Mouse (Mus musculus) cerebellum, adult 9-10 months (tissue): ENCODE measurements around the gene Ntrk3.

Source experiments
- DNase-seq: peaks from one replicate; pipeline ENCODE4 v3.0.0; 2022

Gene Ntrk3

DNA sequence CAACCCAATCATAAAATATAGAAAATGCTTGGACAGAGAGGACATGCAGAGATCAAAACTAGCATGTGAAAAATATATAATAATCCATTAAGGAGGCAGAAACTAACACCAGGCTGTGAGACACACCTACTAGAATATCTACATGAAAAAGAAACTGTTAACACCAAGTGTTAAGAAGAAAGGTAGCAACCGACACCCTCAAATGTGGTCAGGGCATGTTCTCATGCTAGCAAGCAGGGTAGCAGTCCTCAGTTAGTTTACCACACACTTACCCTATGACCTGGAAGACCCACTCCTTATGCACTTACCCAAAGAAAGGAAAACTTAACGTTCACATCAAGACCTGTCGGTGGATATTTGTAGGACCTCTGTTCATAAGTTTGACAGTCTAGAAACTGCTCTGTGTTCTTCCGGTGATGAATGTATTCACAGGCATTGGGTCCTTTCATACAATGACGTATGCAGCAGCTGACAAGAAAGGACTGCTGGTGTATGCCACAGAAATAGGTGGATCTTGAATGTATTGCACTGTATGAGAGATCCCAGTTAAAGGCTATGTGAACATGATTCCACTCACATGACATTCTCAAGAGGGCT, at the start of gene Ntrk3:
Ntrk3 (minus strand) TSS at position 399 of the 597 bp plus-strand sequence.
- DNase-seq = no peak

DNA sequence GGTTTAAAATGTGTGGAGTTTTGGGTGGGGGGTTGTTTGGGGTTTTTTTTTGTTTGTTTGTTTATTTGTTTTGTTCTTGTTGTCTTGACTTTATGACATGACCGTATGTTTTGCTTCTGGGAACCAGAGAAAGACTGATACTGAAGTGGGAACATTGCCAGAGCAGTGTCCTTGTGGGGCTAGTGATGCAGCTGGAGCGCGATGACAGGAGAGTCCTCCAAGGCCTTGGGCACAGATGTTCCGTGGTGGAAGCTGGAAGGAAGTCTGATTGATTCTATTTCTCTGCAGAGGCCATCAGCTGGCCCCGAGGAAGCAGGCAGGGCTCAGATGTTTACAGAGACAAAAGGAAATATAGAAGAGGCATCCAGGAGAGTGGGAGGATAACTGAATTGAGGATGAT, 48.1 kb upstream of the Ntrk3 start:
- DNase-seq = no peak

DNA sequence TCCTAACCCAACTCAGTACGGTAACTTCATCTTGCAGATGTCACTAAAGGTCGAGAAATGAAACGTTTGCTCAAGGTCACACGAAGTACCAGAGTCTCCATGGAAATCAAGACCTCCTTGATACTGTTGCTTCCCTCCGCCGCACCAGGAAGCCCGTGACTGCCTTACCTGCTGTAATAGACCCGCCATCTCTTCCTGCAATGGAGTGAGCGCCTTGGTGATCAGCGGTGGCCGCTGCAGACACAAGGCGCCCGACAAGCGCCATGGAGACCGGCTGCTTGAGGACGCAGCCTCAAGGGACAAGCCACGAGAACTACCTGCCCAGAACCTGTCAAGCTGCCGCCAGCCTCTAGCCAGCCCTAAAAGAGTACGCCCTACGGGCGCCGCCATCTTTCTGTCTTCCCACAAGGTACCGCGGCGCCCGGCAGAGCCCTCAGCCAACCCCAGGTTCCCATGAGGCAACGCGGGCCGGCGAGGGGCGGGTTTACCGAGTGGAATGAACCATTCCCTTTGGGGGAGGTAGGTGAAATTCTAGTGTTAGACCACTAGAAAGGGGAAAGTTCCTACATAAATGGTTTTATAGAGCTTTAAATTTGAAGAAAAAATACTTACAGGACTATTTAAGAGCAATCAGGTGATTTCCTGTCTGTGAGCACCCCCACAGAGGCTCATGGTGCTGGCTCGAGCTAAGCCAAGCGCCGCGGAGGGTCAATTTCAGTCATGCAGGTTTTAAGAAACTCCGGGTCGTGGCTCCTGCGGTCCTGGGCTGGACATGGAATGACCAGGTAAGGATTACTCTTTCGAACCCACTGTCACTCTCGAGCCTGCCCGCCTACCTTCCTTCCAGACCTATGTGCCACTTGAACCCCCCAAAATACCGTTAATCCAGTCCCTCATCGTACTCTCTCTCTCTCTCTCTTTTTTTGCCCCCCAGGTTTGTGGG, 45.1 kb upstream of the Ntrk3 start, which contains the start of the genes Mrps11 and Mrpl46:
Mrps11 (plus strand) TSS at position 481 of the 943 bp plus-strand sequence.
Mrpl46 (minus strand) TSS at position 893 of the 943 bp plus-strand sequence.
- DNase-seq = peak; percentile 88

DNA sequence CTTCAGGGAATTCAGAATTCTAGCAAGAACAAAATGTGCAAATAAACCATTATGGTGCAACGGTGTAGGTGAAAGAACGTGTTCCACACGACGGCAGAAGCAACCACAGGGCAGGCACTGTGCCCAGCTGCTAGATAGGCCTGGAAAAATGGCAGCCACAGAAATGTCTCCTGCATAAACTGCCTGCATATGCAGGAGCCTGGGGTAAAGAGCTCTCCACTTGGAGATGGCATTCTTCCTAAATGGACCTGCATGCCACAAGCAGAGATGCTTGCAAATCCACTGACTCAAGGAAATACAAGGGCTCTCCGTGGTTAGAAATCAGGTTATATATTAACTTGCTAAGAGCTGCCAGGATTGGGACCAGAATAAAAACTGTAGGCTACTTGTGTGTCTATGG, 40.9 kb upstream of the Ntrk3 start:
- DNase-seq = no peak

DNA sequence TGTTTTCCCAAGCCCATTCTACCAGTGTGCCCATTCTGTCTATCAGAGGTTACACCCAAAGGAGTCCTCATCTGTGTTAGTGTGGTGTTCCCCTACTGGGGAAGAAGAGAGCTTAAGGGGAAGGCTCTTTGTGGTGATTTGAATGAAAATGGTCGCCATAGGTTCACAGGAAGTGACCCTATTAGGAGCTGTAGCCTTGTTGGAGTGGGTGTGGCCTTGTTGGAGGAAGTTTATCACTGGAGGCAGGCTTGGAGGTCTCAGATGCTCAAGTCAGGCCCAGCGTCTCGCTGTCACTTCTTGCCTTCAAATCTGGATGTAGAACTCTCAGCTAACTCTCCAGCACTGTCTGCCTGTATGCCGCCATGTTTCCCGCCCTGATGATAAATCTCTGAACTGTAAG, 33.1 kb upstream of the Ntrk3 start:
- DNase-seq = no peak

DNA sequence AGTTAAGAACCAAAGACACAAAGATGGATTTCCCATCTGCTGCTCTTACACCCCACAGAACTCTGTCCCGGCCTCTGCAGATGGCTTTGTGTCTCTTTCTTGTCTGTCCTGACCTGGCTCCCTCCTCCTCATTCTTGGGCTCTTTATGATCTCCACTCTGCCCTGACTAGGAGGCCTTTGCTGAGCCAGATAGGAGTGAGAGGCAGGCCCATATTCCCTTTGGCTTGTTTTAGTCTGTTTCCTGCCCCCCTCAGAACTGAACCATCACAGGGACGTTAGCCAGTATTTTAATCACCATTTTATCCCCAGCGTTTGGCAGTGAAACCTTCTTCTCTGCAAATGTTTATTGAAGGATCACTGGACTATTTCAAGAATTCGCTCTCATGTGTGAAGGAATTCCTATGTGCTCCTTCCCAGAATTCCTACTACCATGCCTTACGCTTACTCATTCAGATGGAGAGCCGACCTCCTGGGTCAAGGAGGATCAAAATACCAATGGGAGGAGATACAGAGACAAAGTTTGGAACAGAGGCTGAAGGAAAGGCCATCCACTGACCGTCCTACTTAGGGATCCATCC, 31.4 kb upstream of the Ntrk3 start:
- DNase-seq = no peak

DNA sequence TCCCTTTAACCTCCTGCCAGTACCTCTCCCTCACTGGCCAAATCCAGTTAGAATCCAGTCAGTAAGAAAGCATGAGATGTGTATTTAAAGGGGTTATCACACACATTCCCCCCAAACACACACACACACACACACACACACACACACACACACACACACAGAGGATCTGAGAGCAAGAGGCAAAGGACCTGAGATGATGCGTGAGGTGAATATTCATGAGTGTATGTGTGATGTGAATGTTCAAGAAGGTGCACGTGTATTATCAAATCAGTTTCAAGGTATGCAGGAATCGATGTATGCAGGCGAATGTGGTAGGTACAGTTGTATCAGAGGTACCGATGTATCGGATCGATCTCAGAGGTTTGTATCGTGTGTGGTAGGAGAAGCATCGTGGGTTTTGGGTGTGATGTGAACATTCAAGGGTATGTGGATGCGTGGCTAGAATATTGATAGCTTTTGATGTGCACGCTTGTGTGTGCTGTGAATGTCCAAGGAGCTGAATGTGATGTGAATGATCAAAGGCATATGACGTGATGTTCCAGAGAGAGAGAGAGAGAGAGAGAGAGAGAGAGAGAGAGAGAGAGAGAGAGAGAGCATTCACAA, 30.2 kb upstream of the Ntrk3 start:
- DNase-seq = no peak

DNA sequence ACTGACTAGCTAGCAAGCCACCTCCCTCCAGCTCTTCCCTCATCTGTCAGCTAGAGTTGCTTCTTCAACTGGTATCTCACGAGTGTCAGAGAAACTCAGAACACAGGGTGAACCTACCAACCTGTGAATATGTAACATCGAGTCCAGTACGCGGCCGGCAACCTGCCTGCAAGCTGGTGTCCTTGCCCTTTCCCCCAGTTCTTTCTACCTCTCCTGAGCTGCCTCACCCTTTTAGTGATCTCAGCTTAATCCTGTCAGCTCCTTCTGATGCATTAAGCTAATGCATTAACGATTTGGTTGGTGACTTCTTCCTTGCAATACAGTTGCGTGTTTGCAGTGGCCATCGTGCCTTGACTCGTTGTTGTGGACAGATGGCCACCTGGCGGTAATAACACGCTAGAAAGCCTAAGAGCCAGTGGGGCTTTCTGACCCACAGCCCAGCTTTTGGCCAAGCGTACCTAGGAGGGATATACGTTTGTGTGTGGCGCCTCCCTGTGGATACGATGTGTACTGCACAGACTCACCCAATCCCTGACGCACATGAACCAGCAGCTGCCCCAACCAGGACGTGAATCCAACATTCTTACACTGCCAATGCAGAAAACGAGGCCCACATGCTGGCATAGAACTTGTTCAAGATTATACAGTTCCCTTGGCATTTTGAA, 28.3 kb upstream of the Ntrk3 start:
- DNase-seq = peak; percentile 93

DNA sequence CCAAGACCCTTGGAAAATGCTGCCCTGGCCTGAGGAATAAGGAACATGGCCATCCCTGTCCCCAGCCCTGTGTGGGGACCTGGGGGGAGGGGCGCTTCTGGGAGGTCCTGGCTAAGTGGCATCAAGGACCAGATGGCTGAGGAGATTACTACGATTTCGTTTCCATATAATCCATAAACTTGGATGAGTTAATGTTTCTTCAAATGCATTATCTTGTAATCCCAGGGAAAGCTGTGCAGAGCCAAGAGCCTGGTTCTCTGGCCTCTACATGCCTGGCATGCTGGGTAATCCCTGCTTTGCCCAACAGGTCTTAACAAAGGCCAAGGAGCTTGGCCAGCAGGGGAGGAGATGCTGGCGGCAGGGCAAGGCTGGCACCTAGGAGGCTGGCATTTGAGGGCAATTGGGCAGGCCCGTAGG, 27.4 kb upstream of the Ntrk3 start:
- DNase-seq = peak; percentile 54

DNA sequence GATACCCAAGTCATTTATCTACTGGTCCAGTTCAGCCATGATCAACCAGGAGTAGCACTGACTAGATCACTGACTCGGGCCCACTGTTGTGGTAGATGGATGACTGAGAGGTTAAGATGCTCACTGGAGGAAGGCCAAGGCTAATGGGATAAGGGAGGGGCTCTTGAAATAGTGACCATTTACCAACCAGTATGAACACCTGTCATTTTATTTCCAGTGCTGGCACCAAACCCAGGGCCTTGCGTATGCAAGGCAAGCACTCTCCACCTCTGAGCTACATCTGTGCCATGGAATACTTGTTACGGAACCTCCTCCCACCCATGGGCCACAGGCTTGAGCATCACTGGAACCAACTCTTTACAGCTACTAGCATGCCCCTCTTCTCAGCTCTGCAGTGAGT, 26.0 kb upstream of the Ntrk3 start:
- no peak for DNase-seq

DNA sequence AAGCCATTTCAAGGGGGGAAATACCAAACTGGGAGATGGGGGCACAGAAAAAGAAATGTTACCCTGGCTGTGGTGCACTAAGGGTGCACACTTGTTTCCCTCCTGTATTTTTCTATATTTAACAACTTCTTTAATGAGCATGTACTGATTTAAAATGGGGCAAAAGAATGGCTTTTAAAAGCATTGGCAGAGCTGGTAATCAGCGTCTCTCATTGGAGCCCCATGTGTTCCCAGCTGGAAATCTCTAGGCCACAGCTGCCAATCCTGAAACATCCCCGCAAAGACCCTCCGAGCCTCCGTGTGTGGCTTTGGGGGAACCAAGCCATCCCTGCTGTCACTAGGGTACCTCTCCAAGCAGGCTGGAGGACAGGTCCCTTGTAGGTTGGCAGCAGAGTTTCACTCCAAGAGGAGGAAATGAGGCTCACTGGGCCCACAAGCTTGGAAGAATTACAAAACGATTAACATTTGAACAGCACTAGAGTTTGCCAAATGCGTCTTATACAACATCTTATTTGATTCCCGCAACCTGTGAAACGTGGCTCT, 16.7 kb upstream of the Ntrk3 start:
- DNase-seq = no peak

DNA sequence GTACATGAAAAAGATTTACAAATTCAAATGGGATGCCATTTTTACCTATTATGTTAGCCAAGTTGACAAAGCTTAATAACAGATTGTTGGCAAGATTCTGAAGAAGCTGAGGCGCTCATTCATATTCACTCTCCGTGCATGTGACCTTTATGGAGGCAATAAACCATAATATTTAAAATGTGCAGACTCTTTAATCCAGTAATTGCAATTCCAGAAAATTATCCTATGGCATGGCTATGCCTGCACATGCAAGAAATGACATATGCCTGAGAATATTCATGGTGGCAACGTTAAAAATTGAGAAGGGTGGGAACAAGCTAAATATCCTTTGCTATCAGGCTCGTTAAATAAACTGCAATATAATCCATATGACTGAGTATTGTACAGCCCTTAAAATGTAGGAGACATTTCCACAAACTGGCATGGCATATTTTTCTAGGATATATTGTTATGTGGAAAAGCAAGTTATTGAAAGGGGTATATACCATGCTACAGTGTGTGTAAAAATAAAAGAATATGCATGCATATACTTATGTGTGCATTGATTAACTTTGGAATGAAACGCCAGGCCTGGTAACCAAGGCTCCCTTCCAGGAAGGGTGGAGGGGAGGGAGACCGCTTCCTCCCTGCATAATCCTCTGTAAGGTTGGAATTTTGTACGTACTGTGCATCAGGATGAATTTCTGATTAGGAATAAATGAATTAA, 16.1 kb upstream of the Ntrk3 start:
- no peak for DNase-seq

DNA sequence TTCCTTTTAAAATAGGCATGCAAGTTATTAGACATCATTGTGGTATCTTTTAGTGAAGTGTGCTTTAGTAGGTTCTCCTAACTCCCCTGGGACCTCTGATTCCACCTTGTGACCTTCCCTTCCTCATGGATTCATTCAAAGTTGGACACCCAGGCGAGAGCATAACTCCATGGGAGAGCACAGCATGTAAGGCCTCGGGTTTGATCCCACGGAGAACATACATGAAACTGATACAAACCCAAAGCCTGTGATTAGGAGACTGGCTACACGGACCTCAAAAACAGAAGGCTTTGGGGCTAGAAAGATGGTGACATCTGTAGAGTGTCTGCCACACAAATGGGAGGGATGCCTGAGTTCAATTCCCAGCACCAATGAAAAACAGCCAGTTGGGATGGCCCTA, 15.1 kb upstream of the Ntrk3 start:
- DNase-seq = no peak

DNA sequence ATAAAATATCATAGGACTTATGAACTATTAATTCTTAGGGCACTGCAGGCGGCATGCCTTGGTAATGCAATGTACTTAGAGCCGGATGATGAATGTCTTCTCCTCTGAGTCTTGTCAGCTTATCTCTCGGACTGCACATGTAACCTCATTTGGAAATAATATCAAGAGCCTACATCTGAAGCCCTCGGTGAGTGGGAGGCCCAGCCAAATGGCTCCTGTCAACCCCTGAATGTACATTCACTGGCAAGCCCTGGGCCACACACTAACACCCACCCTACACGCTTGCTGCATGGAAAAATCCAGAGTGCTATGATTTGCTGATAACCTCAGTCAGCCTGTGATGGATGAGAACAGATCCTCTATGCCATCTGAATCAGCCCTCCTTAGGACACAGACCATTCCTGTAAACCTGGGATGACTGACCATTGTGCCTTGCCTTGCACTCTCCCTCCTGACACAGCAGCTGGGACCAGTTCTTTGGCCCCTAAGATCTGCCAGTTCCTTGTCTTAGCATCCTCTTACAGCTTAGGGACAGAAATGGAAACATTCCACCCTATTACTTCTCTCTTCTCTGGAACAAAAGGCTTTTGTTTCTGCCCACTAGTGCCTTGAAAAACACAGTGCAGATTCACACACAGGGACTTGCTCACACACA, 6.0 kb upstream of the Ntrk3 start:
- DNase-seq = no peak

DNA sequence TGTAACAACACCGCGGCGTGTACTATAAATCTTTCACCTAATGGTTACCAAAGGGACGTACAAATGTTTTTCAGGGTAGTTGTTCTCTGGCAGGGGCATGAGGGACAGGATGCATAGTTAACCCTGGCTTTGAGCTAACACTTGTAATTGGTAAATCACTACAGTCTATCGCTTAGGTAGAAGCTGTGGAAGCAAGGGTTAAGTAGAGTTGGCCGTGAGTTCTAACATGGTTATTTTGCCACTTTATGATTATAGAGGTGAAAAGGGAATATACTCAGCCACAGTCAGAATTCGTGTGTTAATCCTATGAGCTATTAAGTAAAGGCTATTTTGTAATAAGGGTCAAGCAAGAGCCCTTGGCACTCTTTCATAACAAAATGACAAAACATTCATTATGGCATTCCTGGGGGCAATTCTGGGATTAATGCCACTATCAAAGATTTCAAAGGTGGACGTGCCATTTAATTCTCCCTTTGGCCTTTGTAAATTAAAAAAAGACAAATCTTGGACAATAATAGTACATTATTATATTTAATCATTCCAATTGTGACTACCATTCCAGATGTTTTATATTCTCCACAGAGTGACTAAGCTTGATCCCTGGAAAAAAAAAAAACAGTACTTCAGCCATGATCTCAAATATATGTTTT, 1.7 kb upstream of the Ntrk3 start:
- DNase-seq = no peak

DNA sequence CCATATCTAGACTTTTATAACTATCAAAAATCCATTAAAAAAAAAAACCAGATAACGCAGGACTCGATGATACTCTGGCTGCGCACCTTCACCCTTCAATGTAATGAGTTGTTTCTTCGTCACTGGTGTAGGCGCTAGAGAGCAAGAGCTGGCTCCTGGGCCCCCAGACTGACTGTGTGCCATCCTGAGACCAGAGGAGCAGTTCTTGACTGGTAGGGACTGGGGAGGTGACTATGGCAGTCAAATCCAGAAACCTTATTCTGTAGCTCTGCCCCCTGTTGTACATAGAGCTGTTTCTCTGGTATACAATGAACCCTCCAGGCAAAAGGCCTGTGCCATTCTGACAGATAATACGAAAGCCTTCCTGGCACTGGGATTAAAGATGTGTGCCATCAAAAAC, 616 bp downstream of the Ntrk3 start:
- DNase-seq = no peak

DNA sequence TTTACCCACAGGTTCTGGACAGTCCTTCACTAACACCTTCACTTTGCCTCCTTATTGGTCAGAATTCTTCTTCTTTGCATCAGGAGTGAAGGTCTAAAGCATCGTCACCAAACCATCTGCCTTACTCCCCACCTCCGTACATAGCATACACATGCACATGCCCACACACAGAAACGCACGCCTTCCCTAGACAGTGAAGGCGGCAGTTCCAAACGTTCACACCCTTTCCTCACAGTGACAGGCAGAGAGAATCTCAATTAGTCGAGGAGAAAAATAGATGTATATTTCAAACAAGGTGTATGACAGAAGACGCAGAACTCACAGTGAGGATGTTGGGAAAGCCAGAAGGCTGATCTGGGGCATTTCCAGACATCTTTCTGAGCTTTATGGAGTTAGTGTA, 6.4 kb downstream of the Ntrk3 start:
- no peak for DNase-seq

DNA sequence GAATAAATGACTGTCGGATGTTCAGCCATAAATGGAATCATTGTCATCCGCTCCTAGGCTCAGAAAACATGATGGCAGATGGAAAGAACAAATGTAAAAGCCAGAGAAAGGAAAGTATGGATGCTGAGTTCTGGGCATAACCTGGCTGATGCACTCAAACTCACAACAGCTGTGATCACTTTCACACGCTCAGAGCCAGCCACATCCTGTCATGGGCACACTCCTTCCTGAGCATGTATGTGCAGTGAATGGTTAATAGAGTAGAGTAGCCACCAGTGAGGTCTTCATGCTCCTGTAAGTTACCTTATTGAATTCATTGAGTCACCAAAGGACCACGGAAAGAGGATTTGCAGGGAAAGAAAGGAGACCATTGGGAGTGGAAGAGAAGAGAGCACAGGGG, 13.2 kb downstream of the Ntrk3 start:
- DNase-seq = no peak

DNA sequence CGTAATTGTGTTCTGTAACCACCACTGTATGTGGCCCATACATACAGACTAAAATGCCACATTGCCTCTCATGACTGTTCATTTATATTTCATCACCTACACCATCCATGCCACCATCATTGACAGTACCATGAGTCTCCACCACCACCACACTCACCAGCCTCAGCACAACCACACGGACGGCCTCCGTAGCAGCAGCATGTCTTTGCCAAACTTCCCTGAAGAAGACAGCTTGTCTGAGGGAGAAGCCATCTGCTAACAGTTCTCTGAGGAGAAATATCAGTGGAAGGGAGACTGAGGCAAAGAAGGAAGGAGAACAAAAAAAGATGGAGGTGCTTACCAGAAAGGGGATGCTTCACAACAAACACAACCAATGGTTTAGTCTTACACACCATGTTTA, 15.8 kb downstream of the Ntrk3 start:
- no peak for DNase-seq

DNA sequence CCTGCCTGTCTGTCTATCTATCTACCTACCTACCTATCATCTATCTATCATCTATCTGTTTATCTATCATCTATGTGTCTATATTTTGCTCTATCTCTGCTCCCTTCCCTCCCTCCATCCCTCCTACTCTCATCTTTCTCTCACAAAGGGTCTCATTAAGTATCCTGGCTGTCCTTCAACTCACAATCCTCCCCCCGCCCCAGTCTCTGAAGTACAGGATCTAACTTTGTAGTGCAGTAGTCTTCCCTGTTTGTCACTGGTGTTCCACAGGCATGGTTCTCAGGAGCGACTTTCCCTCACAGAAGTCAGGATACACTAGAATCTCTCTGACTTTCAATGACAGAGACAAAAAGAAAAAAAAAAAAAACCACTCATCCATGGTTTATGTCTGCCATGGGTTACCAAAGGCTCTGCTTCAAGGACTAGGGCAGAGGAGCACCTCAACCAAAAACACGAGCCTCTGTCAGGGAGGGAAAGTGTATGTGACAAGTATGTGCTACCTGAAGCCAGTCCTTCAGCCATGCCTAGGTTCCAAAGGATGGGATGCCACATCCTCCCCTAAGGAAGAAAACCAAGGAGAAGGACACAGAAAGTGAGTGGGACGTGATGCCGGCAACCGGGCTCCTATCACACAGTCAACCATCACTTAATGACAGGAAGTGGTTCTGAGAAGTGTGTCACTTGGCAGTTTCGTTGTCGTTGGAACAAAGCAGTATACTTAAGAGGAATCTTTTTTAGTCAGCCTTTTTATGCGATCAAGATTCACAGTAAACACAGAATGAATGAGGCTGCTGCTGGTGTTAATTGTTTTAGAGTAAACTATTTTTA, 16.6 kb downstream of the Ntrk3 start:
- no peak for DNase-seq
